Mouse (Mus musculus) adipose tissue, adult 10 weeks (tissue): ENCODE results near the gene Tmem274. TPM values are rescaled to one million over a fixed set of nuclear protein-coding genes. Genes with fewer than 3 reads are reported as not detected.

Experiments used
- polyA plus RNA-seq: library from polyadenylated mRNA; stranded (reverse); fragments of 350-450 nt; fragmentation: Illumina TruSeq; extraction: RNeasy Lipid Tissue Mini Kit (QIAGEN cat#74804); gene quantifications from one replicate; pipeline ENCODE4 v1.2.3, GENCODE M21; 2014; ENCODE audit warnings: low read depth, low replicate concordance

The Tmem274 gene
- polyA plus RNA-seq, result not detected

DNA sequence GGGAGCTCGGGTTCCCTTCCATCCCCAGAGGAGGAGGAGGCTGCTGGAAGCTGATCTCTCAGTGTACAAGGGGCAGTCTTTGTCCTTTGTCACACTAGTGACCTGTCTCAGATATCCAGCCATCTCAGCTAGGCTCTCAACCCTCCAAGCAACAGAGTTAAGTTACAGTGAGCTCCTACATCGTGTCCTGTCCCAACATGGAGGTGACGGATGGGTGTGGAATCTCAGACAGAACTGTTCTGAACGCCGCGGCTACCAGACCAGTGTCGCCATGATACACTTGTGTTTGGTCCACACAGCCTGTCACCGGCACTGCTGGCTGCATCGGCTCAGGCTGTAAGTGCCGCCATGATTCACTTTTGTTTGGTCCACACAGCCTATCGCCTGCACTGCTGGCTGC is at the start of gene Tmem274:
Tmem274 (plus strand) TSS at position 301 of the 400 bp plus-strand sequence.

DNA sequence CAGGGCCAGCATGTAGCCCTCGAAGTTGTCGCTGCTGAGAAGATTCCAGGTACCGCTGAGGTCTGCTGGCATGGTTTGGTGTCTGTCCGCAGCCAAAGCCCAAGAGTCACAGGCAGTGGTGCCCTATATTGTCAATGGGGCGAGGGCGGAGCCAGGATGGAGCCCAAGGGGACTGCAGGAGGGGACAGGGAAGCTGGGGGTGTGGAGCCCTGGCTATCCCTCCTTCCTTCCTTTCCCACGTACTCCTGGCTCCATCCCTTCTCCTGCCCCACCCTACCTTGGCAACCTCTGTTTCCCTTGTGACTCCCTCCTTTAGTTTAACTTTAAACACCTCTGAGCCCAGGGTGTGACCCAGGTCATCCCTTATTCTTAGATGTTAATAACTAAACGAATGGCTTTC is 22.3 kb upstream of the Tmem274 start, which contains the start of gene Rbp7:
Rbp7 (minus strand) TSS at position 100 of the 400 bp plus-strand sequence.

DNA sequence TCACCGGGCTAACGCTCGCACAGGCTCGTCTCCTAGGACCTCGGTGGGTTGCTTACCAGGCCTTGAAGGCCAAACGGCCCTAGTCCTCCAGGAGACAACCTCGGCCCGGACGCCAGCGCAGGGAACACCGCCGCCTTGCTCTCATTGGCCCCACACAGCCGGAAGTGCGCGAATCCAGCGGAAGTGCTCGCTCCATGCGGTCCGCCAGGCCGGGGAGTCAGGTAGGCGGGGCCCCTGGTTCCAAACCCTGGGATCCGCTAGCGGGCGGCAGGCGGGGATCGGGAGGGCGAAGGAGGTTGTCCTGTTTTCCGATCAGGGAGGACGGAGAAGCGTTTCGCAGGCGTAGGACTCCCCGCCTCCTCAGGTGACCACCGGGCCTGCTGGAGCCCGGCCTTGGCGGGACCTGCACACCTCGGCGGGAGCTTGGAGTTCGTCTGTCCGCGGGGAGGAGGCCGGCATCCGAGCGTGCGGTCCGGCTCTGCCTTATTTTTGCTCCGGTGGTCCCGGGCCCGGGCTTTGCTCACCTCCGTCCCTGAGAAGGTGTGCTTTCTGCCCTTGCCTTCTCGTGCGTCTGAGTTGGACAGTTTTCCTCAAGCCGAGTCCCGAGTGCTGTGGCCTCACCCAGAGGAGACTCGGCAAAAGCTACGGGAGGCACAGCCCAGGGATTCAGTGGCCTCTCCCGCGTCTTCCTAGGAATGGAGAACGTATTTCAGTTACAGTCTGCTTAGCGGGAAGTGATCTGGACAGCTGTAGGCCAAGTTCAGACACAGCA is 8.1 kb downstream of the Tmem274 start, which contains the start of the genes Nmnat1 and Lzic:
Nmnat1 (minus strand) TSS at position 150 of the 772 bp plus-strand sequence.
Lzic (plus strand) TSS at position 177 of the 772 bp plus-strand sequence.

DNA sequence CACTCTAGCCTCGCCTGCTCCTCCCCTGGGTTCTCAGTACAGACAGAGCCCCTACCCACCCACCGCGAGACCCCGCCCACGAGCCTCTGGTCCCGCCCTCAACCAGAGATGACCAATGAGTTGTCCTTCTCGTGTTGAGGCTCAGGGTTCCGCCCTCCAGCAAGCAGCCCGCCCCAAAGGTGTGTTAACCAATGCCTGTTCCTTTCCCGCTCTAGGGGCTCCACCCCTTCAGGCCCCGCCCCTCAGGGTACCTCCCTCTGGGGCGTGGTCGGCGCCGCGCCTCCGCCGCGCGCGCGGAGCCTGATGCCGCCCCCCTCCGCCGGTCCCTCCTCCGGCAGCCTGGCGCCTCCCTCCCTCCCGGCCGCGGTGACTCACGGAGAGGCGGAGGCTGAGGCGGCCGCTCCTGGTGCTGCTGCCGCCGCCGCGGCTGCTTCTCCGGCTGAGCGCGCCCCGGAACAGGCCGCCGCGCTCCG is 40.7 kb downstream of the Tmem274 start, which contains the start of gene Ctnnbip1:
Ctnnbip1 (plus strand) TSS at position 369 of the 473 bp plus-strand sequence.

Other genes starting within 250 kb of the Tmem274 start
- gene Kif1b, start 169.7 kb upstream of the Tmem274 start, polyA plus RNA-seq, result 41.3 TPM
- gene Ube4b, start 50.6 kb upstream of the Tmem274 start, polyA plus RNA-seq, result 38.8 TPM
- gene Rbp7, start 22.4 kb upstream of the Tmem274 start, polyA plus RNA-seq, result 47.4 TPM
- 8.1 TPM for gene Nmnat1, start 7.8 kb downstream of the Tmem274 start, polyA plus RNA-seq
- 15.5 TPM for gene Lzic, start 7.9 kb downstream of the Tmem274 start, polyA plus RNA-seq
- 35.7 TPM for gene Ctnnbip1, start 40.9 kb downstream of the Tmem274 start, polyA plus RNA-seq
- 57.1 TPM for gene Clstn1, start 109.1 kb downstream of the Tmem274 start, polyA plus RNA-seq
- 7.1 TPM for gene Pik3cd, start 225.2 kb downstream of the Tmem274 start, polyA plus RNA-seq